In the genomic region with DNA sequence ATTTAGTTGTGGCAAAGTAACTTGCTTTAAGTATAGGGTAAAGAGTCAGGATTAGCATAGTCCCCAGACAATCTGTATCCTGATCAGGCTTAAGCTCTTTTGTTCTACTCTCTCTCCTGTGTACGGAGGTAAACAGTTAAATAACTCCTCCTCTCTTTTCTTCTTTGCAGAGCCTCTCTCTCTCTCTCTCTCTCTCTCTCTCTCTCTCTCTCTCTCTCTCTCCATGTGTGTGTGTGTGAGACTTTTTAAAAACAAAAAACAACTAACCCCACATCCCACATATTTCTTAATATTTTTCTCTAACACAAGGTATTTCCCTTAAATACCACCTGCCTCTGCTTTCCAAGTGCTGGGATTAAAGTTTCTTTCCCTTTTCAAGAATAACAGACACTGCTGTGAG, we compare ENCODE assay signal across 7 mouse cellular contexts. TPM values are rescaled to one million over a fixed set of nuclear protein-coding genes. Genes with fewer than 3 reads are reported as not detected.
DNase-seq lines count a peak whose midpoint lies in the region; ATAC-seq and TF ChIP-seq lines count a peak whose summit lies in the region.

No protein-coding gene starts in this region.

- H3K4me2 ChIP-seq in lung, postnatal 0 days (replicated peaks; ENCODE audit: low read depth, low read length) = peak overlapping the region; percentile 60
- peak overlapping the region; percentile 75 for H3K4me2 ChIP-seq in limb, embryonic 13.5 days (replicated peaks)
- peak overlapping the region; percentile 63 for H3K4me2 ChIP-seq in stomach, embryonic 15.5 days

- TF ChIP-seq POLR2A in embryonic fibroblast, embryonic 13.5 days (IDR thresholded peaks at IDR 0.05; ENCODE audit: low read depth, low read length) = no peak

- no peak for TF ChIP-seq EP300 in lung, postnatal 0 days (IDR thresholded peaks at IDR 0.05)

- peaks cover 6% of the 10 kb centered on the region; the same call in 1 of the 2 replicates for H3K4me1 ChIP-seq in lung, postnatal 0 days (ENCODE audit: insufficient read depth, low read depth, low read length)
- H3K4me1 ChIP-seq in embryonic fibroblast, embryonic 13.5 days (ENCODE audit: control insufficient read depth, insufficient read depth, low read length) = peaks cover 7% of the 10 kb centered on the region
- H3K4me1 ChIP-seq in limb, embryonic 13.5 days = peaks cover 19% of the 10 kb centered on the region
- H3K4me1 ChIP-seq in stomach, embryonic 15.5 days = peaks cover 9% of the 10 kb centered on the region

- H3K4me3 ChIP-seq in lung, postnatal 0 days (ENCODE audit: low read depth, low read length) = peak overlapping the region; percentile 92
- peak overlapping the region; percentile 78 for H3K4me3 ChIP-seq in embryonic fibroblast, embryonic 13.5 days (ENCODE audit: insufficient read depth, low read length)
- peak overlapping the region; percentile 86 for H3K4me3 ChIP-seq in limb, embryonic 13.5 days
- H3K4me3 ChIP-seq in stomach, embryonic 15.5 days (replicated peaks) = peak overlapping the region; percentile 92

- H3K27me3 ChIP-seq in lung, postnatal 0 days (replicated peaks; ENCODE audit: insufficient read depth, low read length) = no peaks in the 10 kb centered on the region
- no peaks in the 10 kb centered on the region for H3K27me3 ChIP-seq in limb, embryonic 13.5 days
- no peaks in the 10 kb centered on the region for H3K27me3 ChIP-seq in stomach, embryonic 15.5 days (replicated peaks)

- 16% methylated on average over 1 of the region's 1 CpGs for WGBS in lung, postnatal 0 days
- 33% methylated on average over 1 of the region's 1 CpGs for WGBS in limb, embryonic 13.5 days
- WGBS in stomach, embryonic 15.5 days = 16% methylated on average over 1 of the region's 1 CpGs

- no peak for TF ChIP-seq CTCF in lung, postnatal 0 days (IDR thresholded peaks at IDR 0.05)
- no peak for TF ChIP-seq CTCF in embryonic fibroblast, embryonic 13.5 days (IDR thresholded peaks at IDR 0.05; ENCODE audit: borderline replicate concordance, insufficient read depth, low read length)

- no peaks in the 10 kb centered on the region for H3K36me3 ChIP-seq in lung, postnatal 0 days (ENCODE audit: insufficient read depth, low read length)
- H3K36me3 ChIP-seq in limb, embryonic 13.5 days = peaks cover 14% of the 10 kb centered on the region
- no peaks in the 10 kb centered on the region for H3K36me3 ChIP-seq in stomach, embryonic 15.5 days

- ATAC-seq in lung, postnatal 0 days = no peak
- no peak for ATAC-seq in limb, embryonic 13.5 days (ENCODE audit: low FRiP score, low read depth)
- no peak for ATAC-seq in stomach, embryonic 15.5 days (ENCODE audit: insufficient read depth, low FRiP score, low read depth)
- no peak for ATAC-seq in activated CD4-positive, CD25-positive, alpha-beta regulatory T cell, adult 4 months

- DNase-seq in lung, postnatal 0 days (ENCODE audit: low spot score) = no peak
- DNase-seq in lung, adult 18-20 months = no peak
- no peak for DNase-seq in layer of hippocampus, adult 9-11 months

- H3K9ac ChIP-seq in lung, postnatal 0 days (replicated peaks; ENCODE audit: low read depth) = peak overlapping the region; percentile 97
- peak overlapping the region; percentile 90 for H3K9ac ChIP-seq in limb, embryonic 13.5 days
- peak overlapping the region; percentile 80; the same call in 1 of the 2 replicates for H3K9ac ChIP-seq in stomach, embryonic 15.5 days

- no peaks in the 10 kb centered on the region for H3K9me3 ChIP-seq in lung, postnatal 0 days (ENCODE audit: low read length)
- no peaks in the 10 kb centered on the region for H3K9me3 ChIP-seq in limb, embryonic 13.5 days
- no peaks in the 10 kb centered on the region for H3K9me3 ChIP-seq in stomach, embryonic 15.5 days

- H3K27ac ChIP-seq in lung, postnatal 0 days (ENCODE audit: low read length) = peak overlapping the region; percentile 97; the same call in 1 of the 2 replicates
- H3K27ac ChIP-seq in embryonic fibroblast, embryonic 13.5 days (ENCODE audit: insufficient read depth, low read length) = no peak overlapping the region
- H3K27ac ChIP-seq in limb, embryonic 13.5 days = no peak overlapping the region
- H3K27ac ChIP-seq in stomach, embryonic 15.5 days = no peak overlapping the region

RNA-seq across cellular contexts. Expression of a gene that starts 1.2 kb away (rescaled TPM):
- polyA plus RNA-seq in lung, postnatal 0 days (2015; fragmentation: Nextera tagmentation; extraction: Ambion mirVana) = 13.1 and 13.6 TPM in 2 replicates
- 32.7 and 35.5 TPM in 2 replicates for polyA plus RNA-seq in embryonic fibroblast, embryonic 13.5 days (2011; ENCODE audit: insufficient read length, low read depth, missing spikeins)
- 30.6 and 31.4 TPM in 2 replicates for polyA plus RNA-seq in limb, embryonic 13.5 days (2015; fragmentation: Nextera tagmentation; extraction: Ambion mirVana)
- polyA plus RNA-seq in stomach, embryonic 15.5 days (2015; fragmentation: Nextera tagmentation; extraction: Ambion mirVana) = 24.4 and 25.4 TPM in 2 replicates
- polyA plus RNA-seq in activated CD4-positive, CD25-positive, alpha-beta regulatory T cell, adult 4 months (2017; shearing (Covaris generic)) = 10 to 100 TPM; 17.0 to 21.1 TPM

RNA-seq across cellular contexts. Expression of a gene that starts 16.5 kb away (rescaled TPM):
- 14.1 and 15.3 TPM in 2 replicates for polyA plus RNA-seq in lung, postnatal 0 days (2015; fragmentation: Nextera tagmentation; extraction: Ambion mirVana)
- polyA plus RNA-seq in embryonic fibroblast, embryonic 13.5 days (2011; ENCODE audit: insufficient read length, low read depth, missing spikeins) = 13.1 and 15.9 TPM in 2 replicates
- polyA plus RNA-seq in limb, embryonic 13.5 days (2015; fragmentation: Nextera tagmentation; extraction: Ambion mirVana) = 9.8 and 10.1 TPM in 2 replicates
- 11.8 and 14.6 TPM in 2 replicates for polyA plus RNA-seq in stomach, embryonic 15.5 days (2015; fragmentation: Nextera tagmentation; extraction: Ambion mirVana)
- polyA plus RNA-seq in activated CD4-positive, CD25-positive, alpha-beta regulatory T cell, adult 4 months (2017; shearing (Covaris generic)) = 10 to 100 TPM; 22.3 to 23.4 TPM
